Mouse (Mus musculus): ENCODE results near the gene Ifne.
"Not testable (repeated sequence)": the region's sequence is repeated elsewhere in the genome, so short reads cannot be mapped to it uniquely, and the experiment has no call there.

Ifne gene

DNA sequence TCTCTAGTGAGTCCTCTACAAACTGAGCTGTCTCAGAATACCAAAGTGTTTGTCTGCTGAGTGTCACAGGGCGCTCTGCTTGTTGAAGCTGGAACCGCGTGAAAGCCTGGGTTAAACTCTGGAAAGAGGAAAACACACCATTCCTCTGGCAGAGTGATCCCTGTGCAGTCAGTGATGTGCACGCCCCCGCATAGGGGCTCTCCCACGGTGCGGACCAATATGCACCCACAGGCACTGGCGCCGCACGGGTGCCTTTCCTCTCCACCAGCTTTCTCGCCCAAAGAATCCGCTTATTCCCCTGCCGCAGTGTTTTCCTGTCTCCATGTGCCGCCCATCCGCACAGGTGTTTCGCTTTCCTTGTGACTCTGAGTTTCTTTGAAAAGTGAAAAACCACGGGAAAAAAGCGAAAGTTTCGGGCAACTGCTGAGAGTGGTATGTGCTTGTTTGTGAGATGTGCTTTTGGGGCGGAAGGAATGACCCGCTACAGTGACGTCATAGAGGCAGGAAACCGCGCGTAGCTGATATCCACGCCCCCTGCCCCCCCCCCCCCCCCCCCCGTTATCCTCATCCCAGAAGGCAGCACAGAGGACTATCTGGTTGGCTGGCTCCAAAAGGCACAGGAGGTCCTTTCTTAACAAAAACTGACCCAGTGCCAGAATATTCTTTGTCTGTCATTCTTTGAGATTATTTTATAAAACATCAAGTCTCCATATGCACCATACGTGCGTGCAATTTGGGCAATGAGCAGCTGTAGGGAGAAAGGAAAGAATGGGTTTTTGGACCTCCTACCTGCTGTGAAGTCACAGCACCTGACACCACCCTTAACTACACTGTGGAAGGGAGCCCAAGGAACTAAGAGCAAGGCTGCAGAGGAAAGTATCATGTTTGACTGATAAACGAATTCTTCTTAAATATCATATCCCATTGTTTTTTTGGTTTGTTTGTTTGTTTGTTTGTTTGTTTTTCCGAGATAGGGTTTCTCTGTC is 11.8 kb downstream of the Ifne start:
- peak; percentile 30 for DNase-seq (ENCODE audit: low read depth, low spot score)

DNA sequence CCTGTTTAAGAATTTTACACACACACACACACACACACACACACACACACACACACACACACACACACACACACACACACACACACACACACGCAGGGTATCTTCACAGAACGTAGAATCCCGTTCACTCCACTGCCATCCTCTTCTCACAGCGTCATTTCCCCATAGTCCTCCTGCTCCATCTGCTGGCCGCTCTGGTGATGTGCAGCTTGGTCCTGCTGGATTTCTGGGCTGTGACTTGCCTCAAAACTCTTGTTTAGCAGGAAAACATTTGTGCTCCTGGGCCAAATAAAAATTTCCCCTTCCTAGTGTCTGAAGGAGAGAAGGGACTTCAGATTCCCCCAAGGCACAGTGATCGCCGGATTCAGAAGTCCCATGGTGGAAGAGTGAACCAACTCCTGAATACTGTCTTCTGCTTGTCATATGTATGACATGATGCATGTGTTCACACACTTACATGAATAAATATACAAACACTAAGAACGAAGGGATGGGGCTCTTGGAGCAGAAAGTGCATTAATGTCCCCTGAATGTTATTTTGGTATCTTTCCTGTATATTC is 12.6 kb downstream of the Ifne start:
- peak; percentile 76 for DNase-seq (ENCODE audit: low read depth, low spot score)

DNA sequence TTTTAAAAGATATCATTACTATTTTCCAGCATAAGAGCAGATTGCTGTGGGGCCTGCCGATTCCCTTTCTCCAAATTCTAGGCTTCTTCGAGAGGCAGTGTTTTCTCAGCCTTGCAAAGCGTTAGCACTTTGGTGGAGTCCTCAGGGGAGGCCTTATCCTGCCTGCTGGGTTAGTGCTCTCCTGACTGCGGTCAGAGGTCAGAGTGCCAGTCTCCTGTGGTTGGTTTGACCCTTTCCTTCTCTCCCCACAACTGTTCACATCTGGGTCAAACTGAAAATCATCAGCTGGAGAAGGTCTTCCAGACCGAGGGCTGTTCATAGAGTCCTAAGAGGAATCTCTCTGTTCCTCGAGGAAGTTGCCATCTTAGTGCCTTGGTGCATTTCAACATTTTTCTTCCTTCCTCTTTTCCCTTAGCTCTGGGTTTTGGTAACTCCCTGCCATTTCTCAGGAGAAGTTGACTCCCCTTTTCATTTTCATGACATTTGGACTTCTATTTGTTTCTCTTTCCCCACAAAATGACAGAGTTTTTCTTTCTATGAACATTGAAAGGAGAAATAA is 14.9 kb downstream of the Ifne start:
- no peak for DNase-seq (ENCODE audit: low read depth, low spot score)

DNA sequence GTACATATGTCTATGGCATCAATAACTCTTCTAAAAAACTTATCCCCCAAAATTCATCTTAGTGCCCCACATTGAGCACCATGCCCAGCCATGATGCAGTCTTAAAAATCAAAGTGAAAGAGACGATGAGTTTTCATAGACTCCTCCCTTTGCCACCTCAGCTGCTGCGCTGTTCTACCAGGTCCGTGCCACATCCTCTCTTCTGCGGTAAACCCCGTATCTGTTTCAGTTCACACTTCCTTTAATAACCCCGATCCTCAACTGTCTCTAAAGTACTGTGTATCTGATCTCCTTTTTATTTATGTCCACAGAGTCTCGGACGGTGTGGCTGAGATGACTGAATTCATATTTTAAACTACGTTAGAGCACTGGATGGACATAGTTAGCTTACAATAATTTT is 15.4 kb downstream of the Ifne start:
- DNase-seq (ENCODE audit: low read depth, low spot score): no peak

DNA sequence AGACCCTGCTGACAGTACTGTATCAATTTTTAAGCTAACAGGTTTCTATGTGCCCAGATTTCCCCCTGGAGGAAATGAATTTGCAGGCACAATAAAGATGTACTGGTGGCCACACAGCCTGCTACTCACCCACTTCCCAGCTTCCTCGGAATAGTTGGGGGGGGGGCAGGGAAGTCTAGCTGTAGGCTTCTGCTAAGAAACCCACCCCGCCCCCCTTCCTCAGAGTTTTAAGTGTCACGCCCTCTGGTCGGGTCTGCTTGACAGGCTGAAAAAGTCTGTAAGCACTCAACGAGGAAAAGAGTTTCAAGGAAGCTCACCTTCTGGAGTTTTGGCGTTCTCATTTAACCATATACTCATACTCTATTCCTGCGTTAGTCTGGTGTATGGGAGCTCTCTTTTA is 16.7 kb downstream of the Ifne start:
- peak; percentile 92 for DNase-seq (ENCODE audit: low read depth, low spot score)

DNA sequence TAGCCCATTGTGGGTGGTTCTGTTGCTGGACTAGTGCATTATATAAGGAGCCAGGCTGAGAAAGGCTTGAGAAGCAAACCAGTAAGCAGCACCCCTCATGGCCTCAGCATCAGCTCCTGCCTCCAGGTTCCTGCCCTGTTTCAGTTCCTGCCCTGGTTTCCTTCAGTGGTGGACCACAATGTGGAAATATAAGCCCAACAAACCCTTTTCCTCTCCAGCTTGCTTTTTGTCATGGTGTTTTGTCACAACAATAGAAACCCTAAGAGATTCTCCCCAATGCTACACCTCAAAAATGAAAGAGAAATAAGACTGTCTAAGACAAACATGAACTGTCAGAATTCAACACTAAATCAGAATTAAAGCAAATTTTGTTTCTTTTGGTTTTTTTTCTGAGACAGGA is 20.8 kb downstream of the Ifne start:
- DNase-seq (ENCODE audit: low read depth, low spot score): no peak

DNA sequence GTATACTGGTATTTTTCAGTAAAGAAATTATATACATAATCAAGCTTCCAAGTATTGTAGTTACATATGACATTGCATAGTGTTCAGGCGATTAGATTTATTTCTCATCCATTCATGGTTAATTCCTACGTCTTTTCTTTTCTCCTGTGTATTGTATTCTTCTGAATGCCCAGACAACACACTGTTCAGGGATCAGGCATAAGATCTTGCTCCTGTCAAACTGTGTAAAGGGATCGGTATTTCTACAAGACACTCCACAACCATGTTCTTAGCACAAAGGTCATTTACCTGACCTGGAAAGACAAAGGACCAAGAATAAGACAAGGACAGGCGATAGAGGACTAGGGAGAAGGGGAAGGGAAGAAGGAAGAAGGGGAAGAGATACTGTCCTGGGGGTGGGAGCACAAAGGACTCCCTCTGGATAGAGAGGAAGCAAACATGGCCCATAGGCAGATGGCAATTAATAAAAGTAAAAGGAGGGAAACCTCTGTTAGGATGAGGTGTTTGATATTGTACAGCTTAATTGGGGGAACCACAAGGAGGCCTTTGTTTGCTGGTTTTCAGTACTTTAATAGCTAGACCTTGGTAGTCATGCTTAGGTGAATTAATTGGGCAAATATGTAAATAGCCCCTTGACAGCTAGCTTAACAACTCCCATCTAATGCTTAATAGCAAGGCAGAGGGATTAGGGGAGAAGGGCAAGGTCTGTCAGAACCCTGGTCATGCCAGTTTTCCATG is 28.8 kb downstream of the Ifne start:
- DNase-seq (ENCODE audit: low read depth, low spot score): no peak

DNA sequence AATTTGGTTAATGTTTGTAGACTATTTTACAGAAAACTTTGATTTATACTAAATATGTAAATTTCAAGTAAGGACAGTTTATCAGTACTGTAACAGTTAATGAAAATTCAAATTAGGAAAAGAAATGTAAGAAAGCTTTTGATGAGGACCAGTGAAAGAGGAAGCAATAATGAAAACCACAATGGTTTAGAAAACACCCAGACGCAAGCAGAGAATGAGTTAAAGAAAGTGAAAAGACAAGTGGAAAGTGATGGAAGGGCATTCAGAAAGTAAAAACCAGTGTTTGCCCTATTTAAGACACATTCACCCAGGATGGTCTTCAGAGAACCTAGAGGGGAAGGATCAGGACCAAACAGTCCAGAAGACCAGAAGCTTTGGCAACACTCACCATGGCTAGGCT is 30.3 kb downstream of the Ifne start, which contains the start of gene Ifna1:
TSS of gene Ifna1 (plus strand) at position 390 of the 400 bp plus-strand sequence.
- DNase-seq (ENCODE audit: low read depth, low spot score): no peak

DNA sequence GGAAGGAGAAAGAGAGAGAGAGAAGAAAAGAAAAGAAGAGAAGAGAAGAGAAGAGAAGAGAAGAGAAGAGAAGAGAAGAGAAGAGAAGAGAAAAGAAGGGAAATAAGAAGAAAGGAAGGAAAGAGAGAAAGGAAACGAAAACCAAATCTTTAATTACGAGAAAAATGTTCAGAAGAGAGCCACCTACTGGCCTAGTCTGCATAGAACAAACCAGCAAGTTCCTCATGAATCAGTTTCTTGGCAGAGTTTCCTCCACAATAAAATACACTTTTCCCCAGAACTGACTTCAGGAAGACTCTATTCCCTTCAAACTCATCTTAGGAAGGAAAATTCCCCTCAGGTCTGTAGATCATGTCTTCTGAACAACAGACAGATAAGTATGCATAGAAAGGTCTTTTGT is 34.7 kb downstream of the Ifne start:
- no peak for DNase-seq (ENCODE audit: low read depth, low spot score)

DNA sequence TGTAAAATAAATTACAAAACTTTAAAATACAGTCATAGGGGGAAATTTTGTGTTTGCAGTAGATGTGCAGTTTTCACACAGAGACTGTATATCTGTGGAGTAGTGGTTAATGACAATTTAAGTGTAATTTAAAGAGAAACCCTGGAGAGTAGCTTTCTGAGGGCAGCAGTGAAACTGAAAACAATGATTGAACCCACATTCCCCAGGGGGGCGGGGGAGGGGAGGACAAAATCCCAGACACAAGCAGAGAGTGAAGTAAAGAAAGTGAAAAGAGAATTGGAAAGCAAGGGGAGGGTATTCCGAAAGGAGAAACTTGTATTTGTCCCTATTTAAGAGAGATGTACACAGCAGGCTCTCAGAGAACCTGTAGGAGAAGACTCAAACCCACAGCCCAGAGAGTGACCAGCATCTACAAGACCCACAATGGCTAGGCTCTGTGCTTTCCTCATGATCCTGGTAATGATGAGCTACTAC is 38.5 kb downstream of the Ifne start, which contains the start of gene Ifna4:
TSS of gene Ifna4 (plus strand) at position 424 of the 474 bp plus-strand sequence.
- DNase-seq (ENCODE audit: low read depth, low spot score): no peak

DNA sequence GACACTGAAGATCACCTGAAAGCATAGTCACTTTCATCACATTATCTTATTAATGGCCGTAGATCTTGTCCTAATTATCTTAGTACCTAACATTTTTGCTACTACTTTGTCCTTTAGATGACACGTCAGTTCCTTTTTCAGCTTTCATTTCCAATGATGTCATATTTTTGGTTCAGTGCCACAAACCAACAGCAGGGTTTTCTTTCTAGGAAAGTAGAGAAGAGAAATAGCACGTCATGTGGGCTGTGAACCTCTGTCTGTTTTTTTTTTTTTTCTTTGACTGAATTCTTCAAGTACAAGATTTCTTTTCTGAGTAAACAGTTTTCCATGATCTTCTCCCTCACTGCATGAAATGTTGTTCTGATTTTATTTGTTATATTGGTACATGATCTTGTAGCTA is 39.9 kb downstream of the Ifne start:
- DNase-seq (ENCODE audit: low read depth, low spot score): no peak

DNA sequence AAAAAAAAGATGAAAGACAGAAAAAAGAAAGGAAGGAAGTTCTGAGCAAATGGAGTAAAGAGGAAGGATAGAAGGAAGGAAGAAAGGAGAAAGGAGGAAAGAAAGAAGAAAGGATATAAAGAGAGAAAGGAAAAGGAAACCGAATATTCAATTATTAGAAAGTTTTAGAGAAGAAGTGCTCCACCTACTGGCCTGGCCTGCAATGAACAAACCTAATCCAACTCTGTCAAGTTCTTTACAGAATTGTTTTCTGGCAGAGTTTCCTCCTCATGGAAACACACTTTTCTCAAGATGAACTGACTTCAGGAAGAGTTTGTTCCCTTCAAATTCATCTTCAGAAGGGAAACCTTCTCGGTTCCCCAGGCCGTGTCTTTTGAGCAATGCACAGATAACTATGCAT is 41.2 kb downstream of the Ifne start:
- DNase-seq (ENCODE audit: low read depth, low spot score): no peak

DNA sequence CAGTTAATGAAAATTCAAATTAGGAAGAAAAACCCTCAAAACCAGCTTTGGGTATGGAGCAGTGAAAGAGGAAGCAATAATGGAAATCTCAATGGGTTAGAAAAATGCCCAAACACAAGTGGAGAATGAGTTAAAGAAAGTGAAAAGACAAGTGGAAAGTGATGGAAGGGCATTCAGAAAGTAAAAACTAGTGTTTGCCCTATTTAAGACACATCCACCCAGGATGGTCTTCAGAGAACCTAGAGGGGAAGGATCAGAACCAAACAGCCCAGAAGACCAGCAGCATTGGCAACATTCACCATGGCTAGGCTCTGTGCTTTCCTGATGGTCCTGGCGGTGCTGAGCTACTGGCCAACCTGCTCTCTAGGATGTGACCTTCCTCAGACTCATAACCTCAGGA is 44.8 kb downstream of the Ifne start, which contains the start of gene Ifna5:
TSS of gene Ifna5 (plus strand) at position 301 of the 400 bp plus-strand sequence.
- not testable (repeated sequence) for DNase-seq (ENCODE audit: low read depth, low spot score)

DNA sequence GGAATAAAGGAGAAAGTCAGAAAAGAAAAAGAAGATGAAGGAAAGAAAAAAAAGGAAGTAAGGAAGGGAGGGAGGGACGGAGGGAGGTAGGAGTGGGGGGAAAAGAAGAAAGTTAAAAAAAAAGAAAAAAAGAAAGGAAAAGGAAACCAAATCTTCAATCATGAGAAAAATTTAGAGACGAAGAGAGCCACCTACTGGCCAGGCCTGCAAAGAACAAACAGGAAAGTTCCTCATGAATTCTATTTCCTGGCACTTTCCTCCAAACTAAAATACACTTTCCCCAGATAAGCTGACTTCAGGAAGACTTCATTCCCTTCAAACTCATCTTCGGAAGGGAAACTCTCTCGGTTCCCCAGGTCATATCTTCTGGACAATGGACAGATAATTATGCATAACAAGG is 49.5 kb downstream of the Ifne start:
- DNase-seq (ENCODE audit: low read depth, low spot score): peak; percentile 26

Measured in R1 (cell line).